Mouse (Mus musculus): ENCODE data around the gene Gm21921.
"Not testable (repeated sequence)": the region's sequence is repeated elsewhere in the genome, so short reads cannot be mapped to it uniquely, and the experiment has no call there.

Gm21921 gene

DNA sequence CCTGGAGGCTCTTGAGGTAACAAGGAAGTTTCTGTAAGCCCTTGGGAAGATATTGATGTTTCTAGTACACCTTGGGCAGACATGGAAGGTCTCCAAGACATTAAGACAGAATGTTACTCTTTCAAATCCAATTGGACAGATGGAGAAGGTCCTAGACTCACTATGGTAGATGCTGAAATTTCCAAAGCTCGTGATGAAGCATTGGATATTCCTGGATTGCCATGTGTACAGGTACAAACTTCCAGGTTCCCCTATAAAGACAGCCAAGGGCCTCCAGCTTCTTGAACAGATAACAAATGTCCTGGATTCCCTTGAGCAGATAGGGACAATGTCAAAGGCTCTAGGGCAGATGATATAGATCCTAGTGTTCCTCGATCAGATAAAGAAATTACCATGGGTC lies at the start of gene Gm21921:
Gm21921 (minus strand) TSS at position 101 of the 400 bp plus-strand sequence.
- DNase-seq (ENCODE audit: low read depth in 2 of 2, low spot score in 2 of 2) = not testable (repeated sequence)
